Mouse (Mus musculus): ENCODE measurements at regions not wholly inside any gene's neighbourhood (a gene's known extent, or its start where the extent isn't known, plus 50 kb on each side); places are given as distances from the start of the nearest gene placed in this dataset.
"Not testable (repeated sequence)": the region's sequence is repeated elsewhere in the genome, so short reads cannot be mapped to it uniquely, and the experiment has no call there.

DNA sequence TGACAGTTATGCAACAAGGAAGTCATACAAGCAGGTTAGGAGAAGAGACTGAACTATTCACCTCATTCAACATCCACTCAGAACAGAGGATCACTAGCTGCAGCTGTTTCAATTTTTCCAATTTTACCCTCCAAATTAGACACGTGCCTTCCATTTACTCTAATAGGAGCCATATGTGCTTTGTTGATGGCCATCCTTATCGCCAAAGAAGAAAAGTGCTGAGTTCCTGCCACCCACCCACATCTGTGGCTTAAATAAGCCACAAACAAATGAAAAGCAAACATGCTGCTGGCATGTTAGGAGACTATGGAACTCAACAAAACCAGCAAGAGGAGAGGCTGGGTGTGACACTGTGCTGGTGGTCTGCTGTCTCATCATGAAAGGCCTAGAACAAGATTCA lies 1786.1 kb downstream of the 9330182O14Rik start:
- no peak for DNase-seq (ENCODE audit: low spot score in 2 of 2)

DNA sequence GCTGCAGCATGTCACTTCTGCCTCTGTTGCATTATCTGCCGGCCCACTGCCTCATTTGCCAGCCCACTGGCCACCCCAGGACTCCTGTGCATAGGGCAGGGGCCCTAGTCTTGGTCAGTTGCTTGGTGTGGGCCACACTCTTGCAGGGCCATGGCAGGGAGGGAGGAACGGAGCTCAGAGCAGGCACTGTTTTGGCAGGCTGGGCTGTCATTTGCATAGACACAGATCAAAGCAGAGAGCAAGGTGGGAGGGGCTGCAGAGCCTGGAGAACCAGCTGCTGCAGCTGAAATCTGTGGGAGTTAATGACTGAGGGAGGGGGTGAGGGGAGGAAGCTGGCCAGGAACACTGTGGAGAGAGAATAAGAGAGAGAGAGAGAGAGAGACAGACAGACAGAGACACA lies 1802.5 kb downstream of the 9330182O14Rik start:
- DNase-seq (ENCODE audit: low spot score in 2 of 2) = no peak

DNA sequence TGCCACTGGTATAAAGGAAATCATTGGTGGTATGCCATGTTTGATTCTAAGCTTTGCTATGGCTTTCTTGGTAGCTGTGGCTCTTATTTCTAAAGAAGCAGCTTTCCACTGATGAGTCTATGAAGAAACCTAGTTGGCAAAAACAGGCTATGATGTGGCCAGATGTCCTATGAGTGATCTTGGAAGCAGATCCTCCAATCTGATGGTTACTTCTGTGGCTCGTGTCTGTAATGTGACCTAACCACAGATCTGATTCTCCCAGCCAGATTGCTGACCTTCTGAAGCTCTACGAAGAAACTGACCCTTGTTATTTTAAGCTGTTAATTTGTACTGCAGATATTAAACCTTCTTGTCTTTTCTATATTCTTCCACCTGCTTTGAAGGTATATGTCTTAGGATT lies 1811.1 kb downstream of the 9330182O14Rik start:
- no peak for DNase-seq (ENCODE audit: low spot score in 2 of 2)

DNA sequence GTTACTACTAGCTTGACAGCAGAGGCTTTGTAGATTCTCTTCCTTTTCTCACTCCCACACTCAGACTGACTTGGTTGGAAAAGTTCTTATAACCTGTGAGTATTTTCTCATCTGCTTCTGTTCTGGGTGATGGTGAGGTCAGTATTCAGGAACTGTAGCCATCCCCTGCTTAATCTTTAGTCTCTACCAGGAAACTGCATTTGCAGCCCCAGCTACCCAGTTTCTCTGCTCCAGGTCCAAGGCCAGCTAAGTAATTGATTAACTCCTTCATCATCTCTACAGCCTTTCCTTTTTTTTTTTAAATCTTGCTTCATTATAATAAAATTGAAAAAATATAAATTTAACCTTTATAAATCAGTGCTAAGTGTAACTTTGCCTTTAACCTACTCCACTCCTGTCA lies 1813.7 kb downstream of the 9330182O14Rik start:
- no peak for DNase-seq (ENCODE audit: low spot score in 2 of 2)

DNA sequence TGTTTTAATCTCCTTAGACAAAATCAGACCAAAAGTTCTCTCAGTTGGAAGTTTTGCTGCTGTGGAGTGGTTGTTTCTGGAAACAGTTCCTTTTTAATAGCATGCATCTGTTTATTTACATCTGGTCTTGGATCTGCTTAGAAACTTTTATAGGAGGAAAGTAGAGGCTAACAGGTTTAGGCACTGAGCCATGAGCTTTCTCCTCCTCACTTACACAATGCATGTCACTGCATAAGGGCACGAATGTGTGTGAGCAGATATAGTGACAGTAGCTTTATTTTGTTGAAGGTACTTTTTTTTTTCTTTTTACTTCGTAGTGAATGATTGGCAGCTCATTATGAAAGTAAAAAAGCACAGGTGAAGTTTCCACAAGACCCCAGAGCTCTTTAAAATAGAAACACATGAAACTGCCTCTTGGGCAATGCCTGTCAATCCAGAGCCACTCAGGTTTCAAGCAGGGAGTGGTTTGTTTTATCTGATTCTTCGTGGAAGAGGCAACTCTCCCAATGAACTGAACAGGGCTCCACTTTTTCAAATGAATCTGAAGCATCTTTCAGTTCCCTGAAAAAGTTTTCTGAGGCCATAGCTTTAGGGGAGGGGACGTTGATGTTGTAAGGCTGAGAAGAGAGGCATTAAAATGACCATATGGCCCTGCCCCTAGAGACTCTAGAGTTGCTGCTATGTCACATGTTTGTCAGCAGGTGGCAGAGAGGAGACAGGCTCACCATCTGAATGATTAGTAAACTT lies 1814.4 kb downstream of the 9330182O14Rik start:
- no peak for DNase-seq (ENCODE audit: low spot score in 2 of 2)

DNA sequence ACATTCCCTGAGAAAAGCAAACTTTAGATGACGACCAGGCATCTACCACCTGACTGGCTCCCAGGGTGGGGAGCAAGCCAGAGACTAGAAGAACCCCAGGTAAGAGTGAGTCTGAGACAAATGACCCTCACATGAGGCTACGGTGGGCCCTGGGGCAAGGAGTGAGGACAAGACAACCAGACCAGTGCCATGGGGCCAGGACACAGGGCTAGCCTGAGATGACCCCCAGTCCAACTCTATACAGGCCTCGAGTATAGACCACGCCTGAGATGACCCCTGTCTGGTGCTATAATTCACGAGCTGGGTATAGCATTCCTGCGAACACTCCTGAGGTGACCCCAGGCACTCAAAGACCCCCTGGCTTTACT lies 1814.9 kb downstream of the 9330182O14Rik start:
- no peak for DNase-seq (ENCODE audit: low spot score in 2 of 2)

DNA sequence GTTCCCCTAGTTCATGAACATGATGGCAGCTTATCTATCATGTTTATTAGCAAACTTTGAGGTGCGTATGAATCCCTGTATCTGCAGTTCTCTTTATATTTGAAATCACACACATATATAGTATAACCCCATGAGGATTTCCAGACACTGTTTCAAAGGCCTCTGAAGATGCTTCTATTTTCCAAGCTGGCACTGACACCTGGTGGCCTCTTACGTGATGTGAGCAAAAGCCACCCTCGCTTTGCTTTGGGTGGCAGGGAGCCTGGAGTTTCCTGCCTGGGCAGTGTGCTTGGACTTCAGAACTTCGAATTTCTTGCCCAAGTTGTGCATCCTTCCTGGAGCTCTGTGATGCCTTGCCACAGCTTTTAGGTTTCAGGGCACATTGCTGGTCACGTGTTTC lies 1817.1 kb downstream of the 9330182O14Rik start:
- peak in 1 of 2 experiments; percentile 13 for DNase-seq (ENCODE audit: low spot score in 2 of 2)

DNA sequence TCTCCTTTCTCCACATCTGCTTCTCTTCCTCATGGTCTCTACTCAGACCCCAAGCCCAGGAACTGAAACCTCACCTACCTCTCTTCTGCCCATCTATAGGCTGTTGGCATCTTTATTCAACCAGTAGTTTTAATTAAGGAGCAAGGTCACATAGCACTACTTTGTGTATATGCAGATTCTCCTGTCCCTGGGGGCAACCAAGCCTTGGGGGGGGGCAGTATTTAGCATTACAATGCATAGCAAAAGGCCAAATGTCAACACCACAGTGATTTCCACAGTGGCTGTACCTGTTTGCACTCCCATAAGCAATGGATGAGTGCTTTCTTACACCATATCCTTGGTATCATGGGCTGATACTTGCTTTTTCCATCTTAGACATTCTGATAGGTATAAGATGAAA lies 1826.4 kb downstream of the 9330182O14Rik start:
- no peak for DNase-seq (ENCODE audit: low spot score in 2 of 2)

DNA sequence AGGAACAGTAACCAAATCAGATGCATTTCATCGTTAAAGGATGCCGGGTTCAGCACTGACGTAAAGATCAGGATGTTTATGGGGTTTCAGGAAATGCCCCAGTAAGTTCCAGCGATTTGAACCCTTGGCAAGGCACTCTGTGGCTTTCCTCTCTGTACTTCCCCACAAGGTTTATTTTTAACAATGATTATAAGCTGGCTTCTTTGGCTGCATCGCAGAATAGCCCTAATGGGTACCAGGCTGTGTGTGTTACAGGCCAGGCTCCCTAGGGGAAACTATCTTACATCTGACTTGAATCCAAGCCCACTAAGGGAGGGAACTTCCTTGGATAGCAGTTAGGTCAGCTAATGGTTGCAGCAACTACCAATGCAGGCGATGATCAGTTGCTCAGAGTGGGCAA lies 1836.7 kb downstream of the 9330182O14Rik start:
- no peak for DNase-seq (ENCODE audit: low spot score in 2 of 2)

DNA sequence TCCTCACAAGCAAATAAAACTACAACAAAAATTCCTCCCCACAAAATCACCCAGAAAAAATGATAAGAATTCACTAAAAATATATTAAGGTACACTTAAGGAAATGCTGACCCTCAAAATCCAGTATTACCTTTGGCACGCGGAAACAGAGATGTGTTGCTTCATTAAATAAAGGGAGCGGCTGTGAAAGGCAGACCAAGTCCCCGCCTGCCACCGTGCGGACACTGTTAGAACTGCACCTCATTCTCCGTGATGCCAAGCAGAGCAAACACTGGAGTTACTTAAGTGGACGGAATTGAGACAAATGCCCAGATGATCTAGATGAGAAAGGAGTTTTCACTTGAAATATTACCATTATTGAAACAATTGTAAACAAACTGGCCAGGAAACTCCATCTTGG lies 1839.1 kb downstream of the 9330182O14Rik start:
- DNase-seq (ENCODE audit: low spot score in 2 of 2) = peak; percentile 88 to 90

DNA sequence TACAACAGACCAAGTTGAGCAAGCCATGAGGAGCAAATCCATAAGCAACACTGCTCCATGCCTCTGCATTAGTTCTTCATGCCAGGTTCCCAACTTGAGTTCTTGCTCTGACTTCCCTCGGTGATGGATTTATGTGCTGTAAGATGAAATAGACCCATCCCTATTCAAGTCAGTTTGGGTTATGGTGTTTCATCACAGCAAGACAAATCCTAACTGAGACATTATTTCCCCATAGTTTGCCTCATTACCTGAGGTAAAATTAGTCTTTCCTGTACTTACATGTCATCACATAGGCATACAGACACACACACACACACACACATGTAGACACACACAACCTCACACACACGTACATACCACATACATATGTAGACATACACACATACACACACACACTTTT lies 1843.0 kb downstream of the 9330182O14Rik start:
- no peak for DNase-seq (ENCODE audit: low spot score in 2 of 2)

DNA sequence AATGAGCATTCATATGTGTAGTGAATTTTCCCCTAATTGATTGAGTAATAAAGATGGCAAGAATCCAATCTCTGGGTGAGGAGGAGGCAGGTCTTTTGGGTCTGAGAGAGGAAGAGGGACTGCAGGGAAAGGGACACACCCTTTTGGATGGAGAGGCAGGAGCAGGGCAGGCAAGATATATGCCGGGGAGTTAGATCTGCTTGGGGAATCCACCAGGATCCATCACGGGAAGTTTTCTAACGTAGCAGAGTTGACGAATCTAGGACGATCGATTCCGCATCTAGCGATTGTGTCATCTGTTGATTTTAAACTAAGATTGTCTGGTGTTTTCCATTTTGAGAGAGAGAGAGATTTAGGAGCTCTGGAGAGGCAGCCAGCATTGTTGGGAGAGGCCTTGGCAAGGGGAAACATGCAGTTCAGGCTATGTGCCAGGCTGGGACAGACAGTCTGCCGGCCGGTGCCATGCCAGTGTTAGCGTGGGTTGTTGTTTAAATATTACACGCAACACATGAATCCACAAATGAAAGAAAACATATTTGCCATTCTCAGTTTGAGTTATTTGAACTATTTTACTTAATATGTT lies 1843.6 kb downstream of the 9330182O14Rik start:
- no peak for DNase-seq (ENCODE audit: low spot score in 2 of 2)

DNA sequence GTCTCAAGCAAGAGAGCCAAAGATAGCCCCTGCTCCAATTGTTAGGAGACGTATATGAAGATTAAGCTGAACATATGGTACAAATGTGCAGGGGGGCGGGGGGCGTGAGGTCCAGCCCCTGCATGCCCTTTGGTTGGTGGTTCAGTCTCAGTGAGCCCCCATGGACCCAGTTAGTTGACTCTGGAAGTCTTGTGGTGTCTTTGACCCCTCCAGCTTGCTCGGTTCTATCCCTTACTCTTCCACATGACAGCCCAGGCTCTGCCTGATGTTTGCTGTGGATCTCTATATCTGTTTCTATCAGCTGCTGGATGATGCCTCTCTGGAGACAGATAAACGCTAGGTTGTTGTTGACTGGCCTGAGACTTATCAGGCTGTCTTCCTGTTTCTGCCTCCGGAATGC lies 1849.1 kb downstream of the 9330182O14Rik start:
- DNase-seq (ENCODE audit: low spot score in 2 of 2) = no peak

DNA sequence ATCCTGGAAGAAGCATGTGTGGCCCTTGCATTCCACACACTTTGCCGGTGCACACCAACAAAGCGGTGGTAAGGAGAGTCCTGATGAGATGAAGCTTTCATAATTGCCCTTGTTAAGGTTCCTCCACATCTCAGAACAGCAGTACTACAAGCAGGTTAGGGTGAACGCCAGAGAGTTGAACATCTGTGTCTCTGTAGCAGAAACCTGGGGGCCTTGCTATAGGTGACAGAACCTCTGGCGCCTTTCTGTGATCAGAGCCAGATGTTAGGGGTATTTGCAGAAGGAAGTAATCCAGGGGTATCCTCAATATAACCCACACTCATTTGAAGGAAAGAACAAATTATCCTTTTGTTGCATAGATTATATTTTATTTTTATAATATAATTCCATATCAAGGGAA lies 1850.1 kb downstream of the 9330182O14Rik start:
- no peak for DNase-seq (ENCODE audit: low spot score in 2 of 2)

DNA sequence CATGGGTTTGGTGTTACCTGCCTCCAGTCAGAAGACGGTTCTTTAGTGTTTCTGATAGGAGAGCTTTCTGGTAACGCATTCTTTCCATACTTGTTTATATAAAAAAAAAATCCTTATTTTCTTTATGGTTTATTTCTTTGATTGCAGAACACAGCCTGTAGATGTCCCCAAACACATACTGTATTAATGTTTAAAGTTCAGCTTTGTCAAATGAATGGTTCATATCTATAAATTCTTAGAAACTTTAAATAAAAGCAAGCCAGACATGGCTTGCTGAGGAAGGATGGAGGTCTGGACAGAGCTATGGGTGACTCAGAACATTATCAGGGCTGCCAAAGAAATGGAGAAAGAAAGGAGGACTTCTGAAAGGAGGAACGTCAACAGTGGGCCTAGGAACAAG lies 1852.1 kb downstream of the 9330182O14Rik start:
- DNase-seq (ENCODE audit: low spot score in 2 of 2) = no peak

DNA sequence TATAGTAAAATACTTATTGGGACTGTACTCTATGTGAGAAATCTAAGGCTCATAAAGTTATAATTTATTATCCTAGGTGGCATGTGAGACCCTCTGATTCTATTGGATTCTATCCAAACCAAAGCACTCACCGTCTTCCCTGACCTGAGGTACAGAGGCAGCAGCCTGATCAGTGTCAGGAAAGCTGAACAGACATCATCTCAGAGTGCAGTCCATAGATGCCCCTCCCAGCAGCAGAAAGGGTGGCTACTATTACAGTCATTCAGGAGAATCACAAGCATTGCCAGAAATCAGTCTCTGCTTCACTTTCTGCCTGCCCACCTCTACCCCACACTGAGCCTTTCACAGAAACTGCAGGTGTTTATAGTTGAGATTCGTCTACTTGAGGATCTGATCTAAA lies 1854.9 kb downstream of the 9330182O14Rik start:
- no peak for DNase-seq (ENCODE audit: low spot score in 2 of 2)

DNA sequence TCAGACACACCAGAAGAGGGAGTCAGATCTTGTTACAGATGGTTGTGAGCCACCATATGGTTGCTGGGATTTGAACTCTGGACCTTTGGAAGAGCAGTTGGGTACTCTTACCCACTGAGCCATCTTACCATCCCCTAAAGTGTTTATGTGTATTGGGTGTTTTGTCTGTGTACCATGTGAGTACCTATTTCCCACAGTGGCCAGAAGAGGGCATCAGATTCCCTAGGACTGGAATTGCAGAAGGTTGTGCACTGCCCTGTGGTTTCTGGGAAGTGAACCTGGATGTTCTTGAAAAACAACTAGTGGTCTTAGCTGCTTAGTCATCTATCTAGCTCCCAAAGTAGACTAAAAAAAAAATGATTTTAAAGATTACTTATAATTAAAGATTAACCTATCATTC lies 1857.7 kb downstream of the 9330182O14Rik start:
- DNase-seq (ENCODE audit: low spot score in 2 of 2) = no peak

DNA sequence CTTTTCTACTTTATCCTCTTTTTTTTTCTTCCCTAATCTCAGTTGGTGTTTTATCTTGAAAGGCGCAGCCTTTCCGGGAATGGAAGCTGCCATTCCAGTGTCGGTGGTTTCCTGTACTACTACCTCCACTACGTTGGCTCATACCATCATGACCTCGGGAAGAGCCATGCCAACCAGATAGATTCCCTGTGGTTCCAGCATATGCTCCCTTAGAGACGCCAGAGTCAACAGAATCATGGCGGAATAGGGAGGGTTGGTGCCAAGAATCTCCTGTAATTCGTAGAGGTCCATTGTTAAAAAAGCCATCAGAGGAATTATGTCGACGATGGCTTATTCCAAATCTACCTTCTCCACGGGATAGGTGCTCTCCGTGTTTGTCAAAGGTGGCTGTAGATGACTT lies 1898.1 kb downstream of the 9330182O14Rik start:
- DNase-seq (ENCODE audit: low spot score in 2 of 2) = not testable (repeated sequence)

DNA sequence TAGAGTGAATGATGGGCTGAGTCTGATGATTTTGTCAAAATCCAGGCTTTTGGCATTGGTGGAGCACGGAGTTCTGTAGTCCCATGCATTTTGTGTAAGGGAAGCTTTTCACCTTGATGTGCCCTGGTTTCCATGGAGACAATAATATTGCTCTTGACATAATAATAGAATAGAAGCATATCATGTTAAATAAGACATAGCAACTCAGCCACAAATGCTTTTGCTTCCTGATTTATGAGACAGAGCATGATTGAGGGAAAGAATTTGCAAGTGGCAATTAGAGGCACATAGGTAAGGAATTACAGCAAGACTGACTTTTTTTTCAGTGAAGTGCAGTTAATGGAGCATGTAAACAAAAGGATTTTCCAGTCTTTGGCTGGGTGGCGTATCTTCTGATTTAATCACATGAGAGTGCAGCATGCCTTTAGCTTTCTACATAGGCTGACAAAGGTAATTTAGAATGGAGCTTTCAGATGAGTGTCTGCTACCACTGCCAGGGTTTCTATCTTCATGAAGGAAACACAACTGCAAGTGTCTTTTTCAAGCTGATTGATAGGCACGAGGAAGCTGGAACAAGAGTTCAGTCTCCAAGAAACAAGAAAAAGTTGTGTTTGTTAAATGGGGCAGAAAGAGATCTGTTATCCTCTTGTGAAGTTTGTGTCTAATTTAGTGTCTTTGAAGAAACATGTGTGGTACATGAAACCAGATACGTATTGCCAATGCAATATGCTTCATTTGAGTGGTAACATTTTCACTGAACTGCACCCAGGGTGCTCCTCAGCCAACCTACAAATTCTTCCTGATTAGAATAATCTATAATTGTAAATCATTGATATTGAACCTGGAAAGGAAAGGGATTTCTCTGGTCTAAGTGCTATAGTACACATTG lies 1913.2 kb downstream of the 9330182O14Rik start:
- no peak for DNase-seq (ENCODE audit: low spot score in 2 of 2)

DNA sequence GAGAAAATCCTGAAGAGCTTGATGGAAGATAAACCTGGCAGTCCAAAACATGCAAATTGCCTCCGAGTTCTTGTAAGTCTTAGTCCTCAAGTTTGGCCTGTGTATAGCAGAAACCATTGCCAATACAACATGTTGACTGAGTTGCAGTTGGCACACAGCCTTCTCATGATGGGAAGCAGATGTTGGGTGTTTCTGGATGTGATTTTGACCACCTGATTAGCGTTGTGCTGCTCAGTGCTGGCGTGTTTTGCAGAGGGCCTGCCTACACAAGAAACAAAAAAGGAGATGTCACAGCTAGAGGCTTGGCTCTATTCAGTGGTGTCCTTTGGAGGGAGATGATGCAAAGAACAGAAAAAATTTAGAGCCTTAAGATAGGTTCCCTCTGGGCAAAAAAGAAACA lies 1922.6 kb downstream of the 9330182O14Rik start:
- no peak for DNase-seq (ENCODE audit: low spot score in 2 of 2)

DNA sequence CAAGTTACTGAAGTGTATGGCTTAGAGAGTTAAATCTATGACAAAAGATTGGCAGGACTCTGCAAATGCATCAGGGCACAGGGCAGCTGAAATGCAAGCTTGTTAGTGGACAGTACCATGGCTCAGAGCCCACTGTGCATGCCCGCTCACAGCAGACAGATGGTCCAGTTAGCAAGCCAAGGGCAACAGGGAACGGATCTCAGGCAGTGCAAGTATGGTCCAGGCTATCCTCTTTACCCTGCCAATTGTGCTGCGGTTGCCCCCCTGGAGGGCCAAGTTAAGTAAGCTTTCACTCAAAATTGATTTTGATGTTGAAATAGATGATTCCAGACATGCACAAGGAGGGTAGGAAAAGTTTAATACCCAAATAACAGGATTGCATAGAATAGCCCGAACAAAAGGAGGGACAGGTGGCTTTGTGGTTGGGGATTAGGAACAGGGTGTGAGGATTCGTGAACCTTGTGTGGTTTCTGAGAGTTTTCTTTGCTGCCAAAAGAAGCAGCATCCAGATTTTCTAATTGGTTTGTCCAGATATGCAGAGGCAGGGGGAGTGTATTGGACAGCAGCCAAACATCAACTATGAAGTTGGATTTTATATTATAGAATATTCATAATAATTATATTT lies 1934.2 kb downstream of the 9330182O14Rik start:
- no peak for DNase-seq (ENCODE audit: low spot score in 2 of 2)

DNA sequence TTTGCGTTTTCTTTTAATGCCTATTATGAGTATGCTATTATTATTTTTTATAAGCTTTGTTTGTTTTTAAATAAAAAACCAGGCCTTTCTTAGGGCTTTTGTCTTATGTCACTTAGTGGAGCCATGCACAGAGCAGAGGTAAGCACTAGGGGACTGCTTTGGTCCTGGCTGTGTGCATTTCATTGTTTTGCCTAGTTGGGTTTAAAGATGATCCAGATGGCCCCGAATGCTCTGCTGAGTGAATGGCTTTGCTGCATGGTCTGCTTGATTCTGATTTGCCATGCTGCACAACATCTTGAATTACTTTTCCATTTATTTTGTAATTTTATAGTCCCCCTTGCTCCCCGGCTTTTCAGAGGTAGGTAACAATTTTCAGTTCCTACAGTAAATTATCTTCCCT lies 1934.9 kb downstream of the 9330182O14Rik start:
- DNase-seq (ENCODE audit: low spot score in 2 of 2) = no peak
